Mouse (Mus musculus) C2C12 (cell line): ENCODE results near the gene Fam167b. TPM values are rescaled to one million over a fixed set of nuclear protein-coding genes. Genes with fewer than 3 reads are reported as not detected.

Experiments used
- H3K27me3 ChIP-seq: one replicate; pipeline ENCODE4 v1.6.1; 2011; ENCODE audit not compliant: control insufficient read depth, insufficient read depth, insufficient read length
- H3K36me3 ChIP-seq: one replicate; pipeline ENCODE4 v1.6.1; 2011; ENCODE audit not compliant: control insufficient read depth, insufficient read depth
- H3K4me3 ChIP-seq: one replicate; pipeline ENCODE4 v1.5.1; 2011; ENCODE audit warnings: mild to moderate bottlenecking, control low read depth; ENCODE audit not compliant: poor library complexity, insufficient read depth, severe bottlenecking
- H3K79me2 ChIP-seq: one replicate; pipeline ENCODE4 v1.6.1; 2011; ENCODE audit not compliant: control insufficient read depth, insufficient read depth
- H3K79me3 ChIP-seq: one replicate; pipeline ENCODE4 v1.6.1; 2011; ENCODE audit warnings: low read depth, control low read depth
- H3ac ChIP-seq: one replicate; pipeline ENCODE3; 2011; ENCODE audit warnings: low read depth; ENCODE audit not compliant: control insufficient read depth, insufficient read length
- CEBPB ChIP-seq: IDR thresholded peaks from one replicate; pipeline ENCODE4 v1.6.1; 2011; ENCODE audit warnings: low read depth, mild to moderate bottlenecking, control low read depth, moderate library complexity
- CTCF ChIP-seq: IDR thresholded peaks from one replicate; pipeline ENCODE4 v1.5.1; 2011; ENCODE audit not compliant: control insufficient read depth, insufficient read depth, insufficient read length
- FOSL1 ChIP-seq: IDR thresholded peaks from one replicate; pipeline ENCODE4 v1.8.0; 2011; ENCODE audit warnings: mild to moderate bottlenecking, low read length; ENCODE audit not compliant: poor library complexity, insufficient read depth, severe bottlenecking
- MAX ChIP-seq: IDR thresholded peaks from one replicate; pipeline ENCODE4 v1.6.1; 2011; ENCODE audit warnings: mild to moderate bottlenecking, control low read depth
- MYOD1 ChIP-seq: IDR thresholded peaks from one replicate; pipeline ENCODE4 v1.6.1; 2011; ENCODE audit warnings: low read depth; ENCODE audit not compliant: control insufficient read depth, insufficient read length
- MYOG ChIP-seq: IDR thresholded peaks from one replicate; pipeline ENCODE4 v1.6.1; 2011; ENCODE audit not compliant: control insufficient read depth, insufficient read length; ENCODE audit errors: extremely low read depth
- USF1 ChIP-seq: IDR thresholded peaks from one replicate; pipeline ENCODE4 v1.6.1; 2011; ENCODE audit warnings: low read depth, mild to moderate bottlenecking, control low read depth, moderate library complexity
- polyA plus RNA-seq: library from polyadenylated mRNA; unstranded; fragments of >200 nt; fragmentation: generic; extraction: Trizol; gene quantifications from one replicate; pipeline ENCODE4 v1.2.1, GENCODE M21; 2012; ENCODE audit warnings: missing spikeins

Gene Fam167b
- polyA plus RNA-seq, 1 experiment = 0.27 TPM

DNA sequence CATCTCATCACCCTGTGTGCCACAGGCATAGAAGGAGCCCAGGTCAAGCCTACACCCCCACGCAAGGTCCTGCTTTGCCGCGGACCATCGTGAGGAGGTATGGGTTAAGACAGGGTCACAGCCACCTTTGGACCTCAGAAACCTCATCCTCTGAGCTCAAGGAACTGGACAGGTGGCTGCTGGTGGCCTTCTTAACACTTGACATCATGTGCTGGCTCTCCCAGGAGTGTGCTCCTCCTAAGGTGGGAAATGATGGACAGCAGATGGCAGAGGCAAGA lies 5.3 kb downstream of the Fam167b start:
- no peaks in the 10 kb centered on the region for H3K27me3 ChIP-seq
- TF ChIP-seq MYOG (no peak), CEBPB (no peak), USF1 (no peak), FOSL1 (no peak), MYOD1 (no peak), MAX (no peak)
- no peak overlapping the region for H3K4me3 ChIP-seq
- no peaks in the 10 kb centered on the region for H3K79me2 ChIP-seq
- H3K36me3 ChIP-seq = no peaks in the 10 kb centered on the region
- H3K79me3 ChIP-seq = no peaks in the 10 kb centered on the region
- no peak overlapping the region for H3ac ChIP-seq

DNA sequence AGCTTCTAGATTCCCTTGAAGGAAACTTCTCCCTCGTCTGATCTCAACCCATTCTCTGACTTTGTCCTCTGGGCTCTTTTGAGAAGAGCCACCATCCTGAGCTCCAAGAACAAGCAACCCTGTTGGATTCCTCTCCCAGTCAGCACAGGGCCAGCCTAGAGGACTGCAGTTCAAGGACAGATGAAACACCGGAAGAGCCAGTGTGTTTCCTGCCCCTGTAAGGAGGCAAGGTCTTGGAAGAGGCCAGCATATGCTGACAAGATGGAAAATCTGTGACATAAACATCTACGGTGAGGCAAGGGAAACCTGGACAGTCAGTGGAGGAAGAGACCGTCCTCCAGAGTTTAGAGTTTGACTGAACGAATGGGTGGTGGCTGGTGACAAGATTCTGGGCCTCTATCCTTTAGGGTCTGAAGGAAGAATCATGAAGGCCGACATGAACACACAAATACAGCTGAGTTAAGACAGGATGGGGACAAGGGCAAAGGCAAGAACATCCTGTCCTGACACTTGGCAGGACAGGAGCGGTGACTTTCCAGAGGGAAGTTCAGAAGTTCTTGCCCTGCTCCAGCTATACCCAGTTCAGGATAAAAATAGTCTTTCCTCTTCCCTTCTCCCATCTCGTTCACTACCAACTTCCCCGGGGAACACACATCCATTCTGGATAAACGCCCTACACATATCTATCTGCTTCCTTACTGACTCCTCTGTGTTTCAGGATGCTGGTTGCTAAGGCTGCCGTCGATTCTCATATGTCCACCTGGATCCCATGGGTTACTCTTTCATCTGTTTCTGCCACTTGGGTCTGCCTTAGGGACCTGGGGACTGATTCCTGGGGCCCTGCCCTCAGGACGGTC lies 5.9 kb downstream of the Fam167b start:
- no peaks in the 10 kb centered on the region for H3K27me3 ChIP-seq
- TF ChIP-seq CTCF (no peak), CEBPB (no peak), FOSL1 (no peak), MYOD1 (no peak), USF1 (no peak), MAX (no peak), MYOG (no peak)

DNA sequence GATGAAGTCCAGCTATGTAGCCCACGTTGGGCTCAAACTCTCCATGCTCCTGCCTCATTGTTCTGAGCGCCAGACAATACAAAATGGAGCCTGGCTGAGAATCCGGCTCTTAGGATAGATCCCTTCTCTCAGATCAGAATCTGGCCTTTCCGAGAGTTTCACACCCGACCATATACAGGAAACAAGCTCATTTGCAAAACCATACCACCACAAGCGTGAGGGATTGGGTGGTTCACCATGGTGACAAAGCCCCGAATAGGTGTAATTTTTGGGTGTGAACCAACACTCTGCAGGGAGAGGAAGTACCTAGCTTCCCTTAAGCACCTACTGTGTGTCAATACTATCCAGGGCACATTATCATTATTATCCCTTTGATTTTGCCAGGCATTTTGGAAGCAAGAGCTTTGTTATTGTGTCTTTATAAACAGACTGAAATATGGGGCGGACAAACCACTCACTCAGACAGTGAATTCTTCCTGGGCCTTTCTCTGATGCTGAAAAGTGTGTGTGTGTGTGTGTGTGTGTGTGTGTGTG lies 6.7 kb downstream of the Fam167b start:
- Histone ChIP-seq H3K79me3 (no peaks in the 10 kb centered on the region), H3K36me3 (no peaks in the 10 kb centered on the region), H3K27me3 (no peaks in the 10 kb centered on the region), H3K4me3 (no peak overlapping the region), H3K79me2 (no peaks in the 10 kb centered on the region), H3ac (no peak overlapping the region)
- TF ChIP-seq USF1 (no peak), MAX (no peak), CEBPB (no peak), MYOD1 (no peak), CTCF (no peak), MYOG (no peak), FOSL1 (no peak)

More for the DNA sequence above, 5.9 kb downstream of the Fam167b start:
- no peaks in the 10 kb centered on the region for H3K36me3 ChIP-seq
- H3K79me2 ChIP-seq = no peaks in the 10 kb centered on the region
- H3K79me3 ChIP-seq = no peaks in the 10 kb centered on the region
- H3K4me3 ChIP-seq = no peak overlapping the region
- no peak overlapping the region for H3ac ChIP-seq

DNA sequence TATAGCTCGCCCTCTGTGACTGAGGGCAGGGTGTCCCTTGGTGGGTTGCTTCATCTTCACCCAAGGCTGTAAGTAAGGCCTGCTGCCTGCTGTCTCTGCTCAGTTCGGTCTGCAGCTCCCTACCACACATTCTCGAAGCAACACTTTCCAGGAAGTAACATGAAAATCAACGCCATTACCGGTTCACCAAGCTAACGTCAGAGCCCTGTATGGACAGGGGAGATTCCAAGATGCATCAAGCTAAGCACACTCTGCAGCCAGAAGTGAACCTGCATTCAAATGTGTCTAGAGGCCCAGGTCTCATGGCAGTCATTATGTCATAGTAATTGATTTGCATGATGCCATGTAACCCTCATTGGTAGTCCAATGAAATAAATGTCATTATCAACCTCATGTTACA lies 8.3 kb downstream of the Fam167b start:
- H3K4me3 ChIP-seq = no peak overlapping the region
- no peak overlapping the region for H3ac ChIP-seq
- no peak for TF ChIP-seq MYOD1
- no peak for TF ChIP-seq MYOG
- no peak for TF ChIP-seq MAX
- TF ChIP-seq CTCF = no peak
- no peak for TF ChIP-seq USF1
- no peak for TF ChIP-seq CEBPB
- TF ChIP-seq FOSL1 = no peak
- H3K79me2 ChIP-seq = no peaks in the 10 kb centered on the region
- no peaks in the 10 kb centered on the region for H3K27me3 ChIP-seq
- H3K79me3 ChIP-seq = no peaks in the 10 kb centered on the region
- H3K36me3 ChIP-seq = no peaks in the 10 kb centered on the region

DNA sequence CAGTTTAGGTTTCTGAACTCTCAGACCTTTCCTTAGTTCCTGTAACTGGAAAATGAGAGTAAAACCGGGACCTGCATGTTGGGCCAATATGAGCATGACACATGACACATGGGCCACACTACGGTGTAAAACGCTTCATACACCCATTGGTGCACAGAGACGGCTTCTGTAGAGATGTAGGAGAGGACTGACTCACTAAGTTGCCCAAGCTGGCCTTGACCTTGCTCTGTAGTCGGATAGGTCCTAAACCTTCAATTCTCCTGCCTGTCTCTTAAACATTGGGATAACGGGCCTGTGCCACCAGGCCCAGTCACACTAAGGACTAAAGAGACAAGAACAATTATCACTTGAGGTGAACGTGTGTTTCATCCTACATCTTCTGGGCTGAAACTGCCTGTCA lies 10.0 kb downstream of the Fam167b start:
- Histone ChIP-seq H3K79me2 (no peaks in the 10 kb centered on the region), H3K79me3 (no peaks in the 10 kb centered on the region), H3K36me3 (no peaks in the 10 kb centered on the region), H3ac (no peak overlapping the region), H3K27me3 (no peaks in the 10 kb centered on the region), H3K4me3 (no peak overlapping the region)
- TF ChIP-seq MYOD1 (no peak), CEBPB (no peak), FOSL1 (no peak), USF1 (no peak), MYOG (no peak), CTCF (no peak), MAX (no peak)

DNA sequence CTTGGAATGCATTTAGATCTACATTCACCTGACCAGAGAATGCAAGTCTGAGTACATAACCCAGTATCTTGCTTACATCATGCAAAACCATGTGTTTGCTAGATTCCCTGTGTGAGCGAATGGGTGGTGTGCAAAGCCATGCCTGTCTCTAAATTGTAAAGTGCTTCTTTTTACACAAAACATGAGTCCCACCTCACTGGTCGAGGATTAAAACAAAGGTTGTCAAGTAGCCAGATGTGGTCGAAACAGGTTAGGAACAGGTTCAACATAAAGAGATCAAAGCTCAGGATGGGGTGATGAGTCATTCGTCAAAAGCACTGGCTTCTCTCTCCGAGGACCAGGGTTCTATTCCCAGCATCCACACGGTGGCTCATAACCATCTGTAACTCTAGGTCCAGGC lies 13.2 kb downstream of the Fam167b start:
- no peaks in the 10 kb centered on the region for H3K27me3 ChIP-seq
- no peaks in the 10 kb centered on the region for H3K36me3 ChIP-seq

More for the DNA sequence above, 13.2 kb downstream of the Fam167b start:
- TF ChIP-seq USF1 (no peak), FOSL1 (no peak), MYOD1 (no peak), CEBPB (no peak), MAX (no peak), MYOG (no peak), CTCF (no peak)
- Histone ChIP-seq H3K79me2 (no peaks in the 10 kb centered on the region), H3K79me3 (no peaks in the 10 kb centered on the region), H3ac (no peak overlapping the region), H3K4me3 (no peak overlapping the region)
